Mouse (Mus musculus) liver, embryonic 14.5 days (tissue): ENCODE data around the gene Wfdc3.

ENCODE experiments used
- CTCF ChIP-seq: IDR thresholded peaks from 2 replicates; pipeline ENCODE4 v1.5.1; 2016; ENCODE audit warnings: antibody characterized with exemption, low read depth, control low read depth
- EP300 ChIP-seq: IDR thresholded peaks from 2 replicates; pipeline ENCODE4 v1.6.1; 2016; ENCODE audit warnings: antibody characterized with exemption, low read depth

- no peak for TF ChIP-seq EP300
- TF ChIP-seq CTCF: no peak
Observed at GRCm38 (mm10) chr2:164723276-164723675, 22.5 kb downstream of the Wfdc3 start.
